Mouse (Mus musculus) ES-Bruce4 (cell line): ENCODE results near the gene Abca3.

ENCODE experiments used
- CTCF ChIP-seq: IDR thresholded peaks from one replicate; pipeline ENCODE4 v1.8.1; 2011; ENCODE audit warnings: low read depth, low read length
- POLR2A ChIP-seq: IDR thresholded peaks from one replicate; pipeline ENCODE4 v1.8.1; 2011; ENCODE audit warnings: low read length; ENCODE audit not compliant: insufficient read depth

DNA sequence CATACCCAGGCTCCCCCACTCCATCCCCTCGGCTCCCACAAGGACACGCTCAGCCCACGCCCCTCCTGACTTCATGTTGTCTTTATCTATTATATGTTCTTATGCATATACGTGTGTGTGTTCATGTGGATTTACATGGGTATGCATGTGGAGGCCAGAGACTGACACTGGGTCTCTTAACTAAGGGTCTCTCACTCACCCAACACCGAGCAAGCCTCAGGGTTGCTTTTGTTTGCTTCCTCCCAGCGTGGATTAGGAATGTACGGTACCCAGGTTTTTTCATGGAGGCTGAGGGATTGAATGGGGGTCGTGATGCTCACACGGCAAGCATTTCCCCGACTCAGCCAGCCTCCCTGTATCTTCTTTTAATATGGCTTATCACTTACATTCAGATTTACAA, 26.7 kb upstream of the Abca3 start:
- TF ChIP-seq POLR2A = no peak
- TF ChIP-seq CTCF = no peak
